Mouse (Mus musculus) heart, postnatal 0 days (tissue): ENCODE data around the gene Amdhd2. TPM values are rescaled to one million over a fixed set of nuclear protein-coding genes. Genes with fewer than 3 reads are reported as not detected.

ENCODE experiments used
- ATAC-seq: fragments of 200-750 bp; cut with Nextera tagmentation; 2 replicates; pipeline ENCODE4 v1.8.0; 2017; ENCODE audit warnings: low read depth, moderate number of reproducible peaks, moderate library complexity; ENCODE audit not compliant: insufficient read depth
- DNase-seq: peaks from one replicate; pipeline ENCODE4 v3.0.0-alpha.2; 2016; ENCODE audit warnings: low spot score
- H3K27ac ChIP-seq: fragments of 300-500 bp; sonication (generic); 2 replicates; pipeline ENCODE4 v1.5.1; 2014; ENCODE audit warnings: low read depth, mild to moderate bottlenecking
- H3K27me3 ChIP-seq: fragments of 300-500 bp; sonication (generic); 2 replicates; pipeline ENCODE4 v1.6.1; 2014; ENCODE audit warnings: low read length, mixed read lengths; ENCODE audit not compliant: control insufficient read depth, insufficient read depth
- H3K36me3 ChIP-seq: fragments of 300-500 bp; sonication (generic); replicated peaks from 2 replicates; pipeline ENCODE4 v1.6.1; 2014; ENCODE audit warnings: low read length, mixed read lengths; ENCODE audit not compliant: control insufficient read depth, insufficient read depth
- H3K4me1 ChIP-seq: fragments of 300-500 bp; sonication (generic); 2 replicates; pipeline ENCODE4 v1.6.1; 2014; ENCODE audit warnings: antibody characterized with exemption; ENCODE audit not compliant: control insufficient read depth, insufficient read depth
- H3K4me2 ChIP-seq: fragments of 300-500 bp; sonication (generic); 2 replicates; pipeline ENCODE4 v1.6.1; 2014; ENCODE audit warnings: low read depth, mild to moderate bottlenecking, low read length, moderate library complexity
- H3K4me3 ChIP-seq: fragments of 300-500 bp; sonication (generic); 2 replicates; pipeline ENCODE4 v1.5.1; 2014; ENCODE audit warnings: low read depth, low read length
- H3K9ac ChIP-seq: fragments of 300-500 bp; sonication (generic); replicated peaks from 2 replicates; pipeline ENCODE4 v1.6.1; 2014; ENCODE audit warnings: low read depth, low read length, mixed read lengths
- H3K9me3 ChIP-seq: fragments of 300-500 bp; sonication (generic); replicated peaks from 2 replicates; pipeline ENCODE4 v1.6.1; 2016; ENCODE audit warnings: low read length; ENCODE audit not compliant: control insufficient read depth
- CTCF ChIP-seq: IDR thresholded peaks from 2 replicates; pipeline ENCODE4 v1.5.1; 2016; ENCODE audit warnings: antibody characterized with exemption, control low read depth, low read depth
- EP300 ChIP-seq: IDR thresholded peaks from 2 replicates; pipeline ENCODE4 v1.6.1; 2016; ENCODE audit warnings: antibody characterized with exemption, low read depth
- WGBS: fragments of 180-500 bp; shearing (Covaris S2); extraction: QIAGEN DNeasy Blood & Tissue Kit; methylation state at CpG from one replicate; pipeline ENCODE4 v1.1.7; 2014; 5-methylcytosine and 5-hydroxymethylcytosine counted together
- polyA plus RNA-seq: library from polyadenylated mRNA; unstranded; fragments of >200 nt; fragmentation: Nextera tagmentation; extraction: Ambion mirVana; gene quantifications from 2 replicates; pipeline ENCODE4 v1.2.1, GENCODE M21; 2015
- total RNA-seq: library from RNA; depleted of rRNA; stranded (reverse); fragments of >200 nt; gene quantifications from 2 replicates; pipeline ENCODE4 v1.2.3, GENCODE M21; 2014; ENCODE audit warnings: low replicate concordance

Gene Amdhd2
- total and polyA plus RNA-seq, 2 experiments from 2014 or later: 24.4 to 33.7 TPM

- Histone ChIP-seq H3K27ac (no peak overlapping the region), H3K27me3 (peaks cover 48% of the 10 kb centered on the region), H3K9me3 (no peaks in the 10 kb centered on the region), H3K4me3 (no peak overlapping the region), H3K9ac (no peak overlapping the region), H3K4me2 (no peak overlapping the region), H3K36me3 (no peaks in the 10 kb centered on the region), H3K4me1 (peaks cover 30% of the 10 kb centered on the region)
- WGBS: 71% methylated on average over 3 of the region's 3 CpGs
- TF ChIP-seq EP300: no peak
- TF ChIP-seq CTCF: no peak
- ATAC-seq: no peak
- no peak for DNase-seq
Observed at GRCm38 (mm10) chr17:24209916-24210240, 46.3 kb upstream of the Amdhd2 start.

- Histone ChIP-seq H3K27me3 (peaks cover 48% of the 10 kb centered on the region), H3K9ac (peak within 1 kb of the TSS; percentile 49), H3K9me3 (no peaks in the 10 kb centered on the region), H3K36me3 (no peaks in the 10 kb centered on the region), H3K27ac (no peak within 1 kb of the TSS), H3K4me1 (peaks cover 36% of the 10 kb centered on the region), H3K4me2 (peak within 1 kb of the TSS; percentile 71), H3K4me3 (peak within 1 kb of the TSS; percentile 39)
- 4% methylated on average over 32 of the region's 43 CpGs for WGBS
- TF ChIP-seq EP300: no peak
- TF ChIP-seq CTCF: no peak
- DNase-seq (no peak), ATAC-seq (peak; percentile 19; the same call in 1 of the 2 replicates)
Observed at GRCm38 (mm10) chr17:24209043-24209915, 45.7 kb upstream of the Amdhd2 start, which contains the start of gene Ntn3. Gene Ntn3, minus strand, starts transcription at chr17:24209531.

- Histone ChIP-seq H3K27ac (no peak overlapping the region), H3K4me3 (peak overlapping the region; percentile 39), H3K4me1 (peaks cover 43% of the 10 kb centered on the region), H3K9ac (peak overlapping the region; percentile 49), H3K27me3 (peaks cover 48% of the 10 kb centered on the region), H3K36me3 (no peaks in the 10 kb centered on the region), H3K4me2 (peak overlapping the region; percentile 71), H3K9me3 (no peaks in the 10 kb centered on the region)
- TF ChIP-seq EP300 (no peak), CTCF (no peak)
- WGBS: 5% methylated on average over 29 of the region's 29 CpGs
- DNase-seq: no peak
- ATAC-seq: peak; percentile 7; the same call in 1 of the 2 replicates
Observed at GRCm38 (mm10) chr17:24208641-24209042, 45.1 kb upstream of the Amdhd2 start.

- Histone ChIP-seq H3K27me3 (peaks cover 48% of the 10 kb centered on the region), H3K4me3 (peak overlapping the region; percentile 39; the same call in 1 of the 2 replicates), H3K4me2 (peak overlapping the region; percentile 71), H3K9me3 (no peaks in the 10 kb centered on the region), H3K27ac (no peak overlapping the region), H3K4me1 (peaks cover 49% of the 10 kb centered on the region), H3K9ac (0 out of 2 replicates have a peak overlapping the region, but pooled peaks have one; percentile 49), H3K36me3 (no peaks in the 10 kb centered on the region)
- 79% methylated on average over 34 of the region's 34 CpGs for WGBS
- ATAC-seq (no peak), DNase-seq (no peak)
- no peak for TF ChIP-seq CTCF
- TF ChIP-seq EP300: no peak
Observed at GRCm38 (mm10) chr17:24207768-24208640, 44.4 kb upstream of the Amdhd2 start.
